10 mouse cellular contexts compared by ENCODE assay signal in the genomic region with DNA sequence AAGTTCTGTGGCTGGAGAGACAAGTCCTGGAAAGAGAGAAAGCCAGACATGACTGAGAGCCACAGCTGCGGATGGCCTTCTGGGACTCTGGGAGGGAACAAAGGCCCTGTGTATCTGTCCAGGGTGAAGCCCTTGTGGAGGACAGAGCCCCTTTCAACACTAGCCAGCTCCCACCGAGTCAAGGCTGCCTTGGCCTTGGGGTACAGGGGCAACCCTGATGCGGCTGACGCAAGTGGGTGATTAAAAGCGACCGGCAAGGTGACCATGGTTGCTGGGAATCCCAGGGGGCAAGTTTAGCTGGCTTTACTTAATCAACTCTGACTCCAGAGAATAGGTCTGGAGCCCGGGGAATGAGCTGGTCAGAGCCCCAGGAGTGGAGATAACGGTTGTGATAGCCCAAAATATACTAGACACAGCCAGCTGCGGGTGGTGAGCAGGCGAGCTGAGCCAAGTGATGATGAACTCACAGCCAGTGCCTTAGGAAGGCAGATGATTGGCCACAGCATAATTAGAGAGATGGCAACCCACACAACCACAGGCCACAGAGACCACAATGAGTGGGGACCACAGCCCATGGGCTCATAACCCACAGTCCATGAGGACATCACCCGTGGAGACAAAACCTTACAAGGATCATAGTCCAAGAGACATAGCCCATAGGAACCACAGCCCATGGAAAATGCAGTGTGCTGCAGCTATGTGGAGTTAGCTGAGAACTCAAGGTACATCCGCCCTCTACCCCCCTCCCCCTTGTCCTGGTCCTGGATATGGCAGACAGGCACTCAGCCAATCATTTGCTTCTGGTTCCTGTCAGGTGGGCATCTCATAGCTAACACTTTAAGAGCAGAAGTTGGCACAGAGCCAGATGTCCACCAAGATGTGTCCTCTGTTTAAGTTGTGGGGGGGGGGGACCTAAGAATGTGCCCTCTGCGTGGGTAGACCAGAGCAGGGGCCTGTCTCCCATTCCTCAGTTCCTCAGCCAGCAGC. TPM values are rescaled to one million over a fixed set of nuclear protein-coding genes. Genes with fewer than 3 reads are reported as not detected.
A peak's percentile ranks its signal among the peaks of the same experiment; 100 is the strongest.
DNase-seq lines count a peak whose midpoint lies in the region; ATAC-seq and TF ChIP-seq lines count a peak whose summit lies in the region.
"Had no signal": no experiment of that assay in that cellular context is flagged by ENCODE, and none has a peak within 500 bp of the region (broad histone marks: within the 10 kb centered on the region; RNA-seq: fewer than 3 reads in every experiment).

No protein-coding gene starts in this region.

- no peak overlapping the region for H3K9ac ChIP-seq in hindbrain, embryonic 14.5 days
- H3K9ac ChIP-seq in stomach, embryonic 15.5 days, result no peak overlapping the region
- H3K9ac ChIP-seq in stomach, postnatal 0 days (ENCODE audit: low read length), result no peak overlapping the region
- H3K9ac ChIP-seq: embryonic facial prominence, embryonic 12.5 days had no signal

- no peak for TF ChIP-seq EP300 in stomach, postnatal 0 days (optimal IDR thresholded peaks at IDR 0.05)

- 0 out of 2 replicates have a peak, but pooled peaks cover 5% of the 10 kb centered on the region for H3K27me3 ChIP-seq in hindbrain, embryonic 10.5 days (ENCODE audit: insufficient read depth, poor library complexity, severe bottlenecking)
- no peaks in the 10 kb centered on the region for H3K27me3 ChIP-seq in hindbrain, embryonic 14.5 days (ENCODE audit: control insufficient read depth, insufficient read depth, low read length)
- H3K27me3 ChIP-seq in stomach, embryonic 15.5 days (replicated peaks), result no peaks in the 10 kb centered on the region
- H3K27me3 ChIP-seq in stomach, postnatal 0 days (ENCODE audit: control insufficient read depth, insufficient read depth, low read length), result no peaks in the 10 kb centered on the region
- H3K27me3 ChIP-seq: embryonic facial prominence, embryonic 12.5 days had no signal

- H3K4me3 ChIP-seq in hindbrain, embryonic 10.5 days, result no peak overlapping the region
- H3K4me3 ChIP-seq in hindbrain, embryonic 14.5 days (replicated peaks; ENCODE audit: low read length), result no peak overlapping the region
- H3K4me3 ChIP-seq in stomach, embryonic 15.5 days (replicated peaks), result no peak overlapping the region
- H3K4me3 ChIP-seq in stomach, postnatal 0 days (ENCODE audit: low read depth, low read length), result no peak overlapping the region
- H3K4me3 ChIP-seq: embryonic facial prominence, embryonic 12.5 days; heart, adult 2 months had no signal

- intact Hi-C loops in heart, postnatal 10 days (cut with DNase I), result no loop called here

- H3K4me2 ChIP-seq in hindbrain, embryonic 14.5 days (replicated peaks), result no peak overlapping the region
- no peak overlapping the region for H3K4me2 ChIP-seq in stomach, embryonic 15.5 days
- H3K4me2 ChIP-seq in stomach, postnatal 0 days (replicated peaks; ENCODE audit: low read depth), result no peak overlapping the region
- H3K4me2 ChIP-seq: embryonic facial prominence, embryonic 12.5 days had no signal

- H3K4me1 ChIP-seq in hindbrain, embryonic 10.5 days (replicated peaks), result peaks cover 26% of the 10 kb centered on the region
- H3K4me1 ChIP-seq in hindbrain, embryonic 14.5 days (replicated peaks; ENCODE audit: control insufficient read depth, insufficient read depth, low read length), result no peaks in the 10 kb centered on the region
- H3K4me1 ChIP-seq in stomach, embryonic 15.5 days, result 0 out of 2 replicates have a peak, but pooled peaks cover 3% of the 10 kb centered on the region
- no peaks in the 10 kb centered on the region for H3K4me1 ChIP-seq in stomach, postnatal 0 days (replicated peaks; ENCODE audit: control insufficient read depth, insufficient read depth)

- no peaks in the 10 kb centered on the region for H3K9me3 ChIP-seq in hindbrain, embryonic 10.5 days
- H3K9me3 ChIP-seq in hindbrain, embryonic 14.5 days (ENCODE audit: control insufficient read depth, low read length), result no peaks in the 10 kb centered on the region
- no peaks in the 10 kb centered on the region for H3K9me3 ChIP-seq in stomach, embryonic 15.5 days
- H3K9me3 ChIP-seq in stomach, postnatal 0 days (ENCODE audit: control insufficient read depth, low read length), result no peaks in the 10 kb centered on the region
- H3K9me3 ChIP-seq: embryonic facial prominence, embryonic 12.5 days had no signal

- DNase-seq in hindbrain, embryonic 10.5 days (ENCODE audit: low spot score), result no peak
- DNase-seq in hindbrain, embryonic 14.5 days (ENCODE audit: low spot score), result no peak
- no peak for DNase-seq in stomach, postnatal 0 days (ENCODE audit: low spot score)
- DNase-seq in heart, postnatal 10 days, result peak; percentile 55
- DNase-seq in yolk sac, embryonic 10.5 days (ENCODE audit: low spot score), result no peak
- no peak for DNase-seq in kidney, adult 11 months

- TF ChIP-seq CTCF in stomach, postnatal 0 days (IDR thresholded peaks at IDR 0.05; ENCODE audit: low read depth), result no peak

- H3K36me3 ChIP-seq in hindbrain, embryonic 10.5 days, result no peaks in the 10 kb centered on the region
- H3K36me3 ChIP-seq in hindbrain, embryonic 14.5 days (replicated peaks; ENCODE audit: control insufficient read depth, insufficient read depth), result no peaks in the 10 kb centered on the region
- no peaks in the 10 kb centered on the region for H3K36me3 ChIP-seq in stomach, embryonic 15.5 days
- H3K36me3 ChIP-seq in stomach, postnatal 0 days (ENCODE audit: control insufficient read depth, insufficient read depth, low read length), result no peaks in the 10 kb centered on the region
- H3K36me3 ChIP-seq: embryonic facial prominence, embryonic 12.5 days had no signal

- ATAC-seq in hindbrain, embryonic 14.5 days (ENCODE audit: low FRiP score), result no peak
- no peak for ATAC-seq in stomach, embryonic 15.5 days (ENCODE audit: insufficient read depth, low FRiP score, low read depth)
- no peak for ATAC-seq in stomach, postnatal 0 days (ENCODE audit: low FRiP score, low TSS enrichment)
- no peak for ATAC-seq in erythroid progenitor cell, adult 5-6 weeks (replicated peaks; ENCODE audit: low FRiP score, poor library complexity, severe bottlenecking)

- H3K27ac ChIP-seq in hindbrain, embryonic 10.5 days, result peak overlapping the region; percentile 73
- no peak overlapping the region for H3K27ac ChIP-seq in hindbrain, embryonic 14.5 days
- H3K27ac ChIP-seq in stomach, embryonic 15.5 days, result peak overlapping the region; percentile 28; the same call in 1 of the 2 replicates
- H3K27ac ChIP-seq in stomach, postnatal 0 days (replicated peaks), result no peak overlapping the region
- H3K27ac ChIP-seq: embryonic facial prominence, embryonic 12.5 days; heart, adult 2 months had no signal

- WGBS in hindbrain, embryonic 10.5 days, result 77% methylated on average over 13 of the region's 13 CpGs
- 79% methylated on average over 13 of the region's 13 CpGs for WGBS in hindbrain, embryonic 14.5 days
- whole genome bisulfite sequencing in stomach, embryonic 15.5 days, result 69% methylated on average over 13 of the region's 13 CpGs
- 75% methylated on average over 13 of the region's 13 CpGs for WGBS in stomach, postnatal 0 days

RNA-seq across cellular contexts. Expression of gene Pofut2, which starts 29.1 kb away (rescaled TPM):
- 77.0 and 86.6 TPM in 2 replicates for polyA plus RNA-seq in hindbrain, embryonic 10.5 days (2016; fragmentation: Nextera tagmentation; extraction: Ambion mirVana)
- polyA plus RNA-seq in hindbrain, embryonic 14.5 days (2014; fragmentation: Nextera tagmentation; extraction: Ambion mirVana), result 53.2 and 53.3 TPM in 2 replicates
- 117 and 124 TPM in 2 replicates for polyA plus RNA-seq in stomach, embryonic 15.5 days (2015; fragmentation: Nextera tagmentation; extraction: Ambion mirVana)
- polyA plus RNA-seq in stomach, postnatal 0 days (2015; fragmentation: Nextera tagmentation; extraction: Ambion mirVana), result 50.7 and 54.0 TPM in 2 replicates
- 10 to 100 TPM; 60.3 to 61.0 TPM for total RNA-seq in heart, postnatal 10 days (2021)
- 5.9 and 16.2 TPM in 2 replicates for total RNA-seq in erythroid progenitor cell, adult 5-6 weeks (2015; ENCODE audit: low replicate concordance)
- 9.7 and 10.7 TPM in 2 replicates for total RNA-seq in erythroid progenitor cell, adult 5-6 weeks (2017; ENCODE audit: low replicate concordance)

Comparison
In these comparisons a context has a peak if more than half of its experiments do, and no peak if none do; other contexts are left out.
1. H3K27ac ChIP-seq: peak in hindbrain, embryonic 10.5 days (single experiment) and stomach, embryonic 15.5 days (single experiment); none in hindbrain, embryonic 14.5 days (single experiment) and stomach, postnatal 0 days (single experiment).
2. DNase-seq: peak in heart, postnatal 10 days (2 of 2); none in hindbrain, embryonic 10.5 days (single experiment), hindbrain, embryonic 14.5 days (single experiment), stomach, postnatal 0 days (single experiment), yolk sac, embryonic 10.5 days (single experiment) and kidney, adult 11 months (single experiment).